Mouse (Mus musculus): ENCODE measurements around the gene 1600014C23Rik.
A peak's percentile ranks its signal among the peaks of the same experiment; 100 is the strongest.

1600014C23Rik gene

DNA sequence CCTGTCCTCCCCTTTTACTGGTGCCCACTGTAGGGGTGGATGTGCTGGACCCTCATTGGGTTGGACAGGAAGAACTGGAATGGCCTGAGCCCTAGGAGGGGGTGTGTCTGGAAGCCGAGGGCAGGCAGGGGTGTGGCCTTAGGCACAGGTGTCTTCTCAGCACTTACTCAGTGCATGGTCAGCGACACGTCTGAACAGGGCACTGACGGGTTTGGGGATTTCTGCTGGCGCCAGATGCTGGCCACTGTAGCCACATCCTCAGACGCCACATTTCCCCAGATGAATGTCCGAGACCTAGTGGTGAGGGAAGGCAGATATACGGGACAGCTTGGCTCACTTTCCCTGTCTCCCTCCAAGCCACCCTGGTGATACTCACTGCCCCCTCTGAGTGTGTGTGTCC is 18.4 kb upstream of the 1600014C23Rik start:
- DNase-seq (ENCODE audit: low spot score in 2 of 2) = no peak

DNA sequence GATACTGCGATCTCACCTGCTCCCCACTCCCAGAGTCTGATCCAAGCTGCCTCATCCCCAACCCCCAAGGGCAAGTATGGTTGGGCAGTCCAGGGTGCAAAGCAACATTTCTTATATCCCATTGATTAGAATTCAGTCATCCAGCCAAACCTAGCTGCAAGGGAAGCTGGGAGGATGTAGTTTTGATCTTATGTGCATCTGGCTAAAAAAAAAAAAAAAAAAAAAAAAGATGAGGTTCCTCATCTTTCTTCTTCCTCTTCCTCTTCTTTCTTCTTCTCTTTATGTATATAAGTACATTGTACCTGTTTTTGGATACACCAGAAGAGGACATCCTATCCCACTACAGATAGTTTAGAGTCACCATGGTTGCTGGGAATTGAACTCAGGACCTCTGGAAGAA is 17.7 kb upstream of the 1600014C23Rik start:
- no peak for DNase-seq (ENCODE audit: low spot score in 2 of 2)

DNA sequence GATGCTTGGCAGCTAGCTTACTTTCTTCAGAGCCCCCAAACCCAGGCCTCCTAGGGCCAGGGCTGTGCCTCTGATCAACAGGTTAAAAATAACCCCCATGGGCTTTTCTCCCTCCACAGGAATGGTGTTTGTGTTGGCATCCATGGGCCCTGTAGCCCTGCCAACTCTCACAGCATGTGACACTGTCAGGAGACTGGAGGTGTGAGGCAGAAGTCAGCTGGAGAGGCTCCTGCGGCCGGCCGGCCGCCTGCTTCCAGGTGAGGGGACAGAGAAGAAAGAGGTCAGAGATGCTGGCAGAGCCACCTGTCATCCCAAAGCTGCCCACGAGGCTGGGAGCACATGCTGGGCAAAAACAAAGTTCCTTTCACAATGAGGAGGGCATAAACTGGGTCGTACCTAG is 15.5 kb upstream of the 1600014C23Rik start:
- DNase-seq (ENCODE audit: low spot score in 2 of 2) = no peak

DNA sequence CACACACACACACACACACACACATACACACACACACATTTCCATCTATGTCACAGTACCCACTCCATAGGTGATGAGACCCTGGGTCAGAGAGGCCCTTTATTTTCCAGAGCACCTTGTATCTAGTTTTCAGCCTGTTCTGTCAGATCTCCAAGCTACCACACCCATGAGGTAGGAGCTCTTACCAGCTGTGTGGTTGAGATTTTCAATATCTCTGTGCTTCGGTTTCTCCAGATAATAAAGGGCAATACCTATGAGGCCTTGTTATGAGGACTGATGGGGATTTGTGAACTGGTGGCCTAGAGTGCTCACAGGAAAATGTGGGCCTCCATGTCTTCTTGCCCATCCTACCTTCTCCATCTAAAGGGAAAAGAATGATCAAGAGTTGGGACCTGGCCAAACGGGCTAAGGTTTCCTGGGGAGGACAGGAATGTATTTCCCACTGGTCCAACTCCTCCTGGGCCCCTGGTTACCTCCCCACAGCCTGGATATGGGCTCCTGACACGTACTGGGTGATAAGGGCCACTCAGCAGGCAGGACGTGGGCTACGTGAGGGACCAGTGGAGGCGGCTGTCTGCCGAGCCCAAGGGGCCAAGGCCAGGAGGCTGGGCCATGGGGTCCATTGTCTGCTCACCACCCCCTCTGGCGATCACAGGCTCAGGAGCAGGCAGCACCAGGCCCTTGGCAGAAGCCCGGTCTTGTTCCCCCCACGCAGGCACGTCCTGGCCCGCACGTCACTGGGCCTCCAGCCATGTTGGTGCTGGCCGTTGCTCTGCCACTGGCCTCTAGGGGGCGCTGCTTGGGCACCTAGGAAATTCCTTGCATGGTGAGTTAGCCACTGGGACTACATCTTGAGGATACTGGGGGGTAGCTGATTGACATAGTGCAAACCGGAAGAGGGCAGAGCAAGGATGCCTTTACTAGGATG is 14.5 kb upstream of the 1600014C23Rik start:
- DNase-seq (ENCODE audit: low spot score in 2 of 2) = peak in 1 of 2 experiments; percentile 37

DNA sequence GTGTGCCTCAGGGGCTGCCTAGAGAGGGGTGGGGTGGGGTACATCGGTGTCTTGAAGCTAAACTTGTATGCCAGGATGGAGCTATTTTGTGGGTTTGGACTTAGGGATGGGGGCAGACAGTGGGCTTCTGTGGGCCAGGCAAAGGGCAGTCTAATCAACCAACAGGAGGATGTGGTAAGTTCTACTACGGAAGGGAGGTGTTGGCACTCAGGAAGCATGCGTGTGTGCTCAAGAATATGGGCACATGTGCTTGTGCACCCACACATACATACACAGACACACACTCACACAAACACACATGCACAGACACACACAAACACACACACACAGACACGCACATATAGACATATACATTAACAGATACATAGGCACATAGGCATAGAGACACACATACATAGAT is 13.6 kb upstream of the 1600014C23Rik start:
- no peak for DNase-seq (ENCODE audit: low spot score in 2 of 2)

DNA sequence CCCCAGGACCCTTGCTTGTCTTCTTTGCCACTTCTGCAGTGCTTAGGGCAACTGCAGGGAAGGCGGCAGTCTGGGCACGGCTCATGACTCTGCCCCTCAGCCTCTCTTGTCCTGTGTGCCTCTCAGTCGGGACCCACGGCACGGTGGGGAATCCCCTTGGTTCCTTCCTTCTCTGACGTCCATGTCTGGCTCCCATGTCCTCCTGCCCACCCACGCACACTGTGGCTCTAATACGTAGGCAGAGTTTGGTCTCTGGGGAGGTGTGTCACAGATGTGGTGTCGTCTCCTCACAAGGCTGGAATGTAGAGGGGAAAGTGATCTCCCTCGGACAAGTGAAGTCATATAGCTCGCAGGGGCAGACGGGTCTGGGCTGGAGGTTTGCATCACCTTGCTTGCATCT is 13.1 kb upstream of the 1600014C23Rik start:
- DNase-seq (ENCODE audit: low spot score in 2 of 2) = no peak

DNA sequence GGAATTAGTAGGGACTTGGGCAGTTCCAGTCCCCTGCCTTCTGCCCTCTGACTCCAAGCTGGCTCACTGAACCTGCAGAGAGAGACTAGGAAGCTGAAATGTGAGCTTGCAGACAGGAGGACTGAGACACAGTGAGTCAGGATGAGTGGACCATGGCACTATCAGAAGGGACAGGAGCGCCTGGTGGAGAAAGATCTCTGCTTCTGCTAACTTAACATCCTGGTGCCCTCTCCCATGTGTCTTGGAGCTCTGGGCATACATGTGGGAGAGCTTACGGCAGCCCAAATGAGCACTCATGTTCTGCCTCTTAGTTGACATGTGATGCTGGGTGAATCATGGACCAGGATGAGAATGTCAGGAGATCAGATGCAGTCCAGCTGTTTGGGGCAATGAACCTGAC is 12.0 kb upstream of the 1600014C23Rik start:
- DNase-seq (ENCODE audit: low spot score in 2 of 2) = no peak

DNA sequence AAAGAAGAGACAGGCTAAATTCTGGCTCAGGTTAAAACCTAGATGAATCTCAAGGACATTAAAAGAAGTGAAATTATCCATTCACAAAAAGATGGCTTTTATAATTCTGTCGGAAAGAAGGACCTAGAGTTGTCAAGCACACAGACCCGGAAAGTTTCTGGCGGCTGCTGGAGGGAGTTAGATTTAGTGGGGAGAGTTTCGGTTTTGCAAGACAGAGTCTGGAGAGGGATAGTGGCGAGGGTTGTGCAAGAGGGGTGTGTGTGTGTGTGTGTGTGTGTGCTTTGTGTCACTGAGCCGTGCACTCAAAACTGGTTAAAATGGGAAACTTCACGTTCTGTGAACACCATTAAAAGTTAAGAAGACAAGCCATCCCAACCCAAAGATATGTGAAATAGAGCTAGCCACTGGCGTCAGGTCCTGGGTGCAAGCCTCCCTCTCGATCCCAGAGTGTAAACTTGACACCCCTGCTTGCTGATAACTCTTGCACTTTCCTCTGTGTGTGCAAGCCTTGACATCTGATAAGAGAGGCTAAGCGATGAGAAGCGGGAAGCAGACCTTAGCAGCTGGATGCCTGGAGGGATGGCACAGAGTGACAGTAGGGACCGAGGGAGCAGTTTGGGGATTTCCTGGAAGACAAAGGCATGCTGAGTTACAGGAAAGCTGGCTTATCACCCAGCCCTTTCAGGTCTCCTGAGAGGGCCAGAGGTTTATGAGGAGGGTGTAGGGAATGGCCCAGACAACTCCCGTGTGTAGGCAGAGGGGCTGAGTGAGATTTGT is 8.9 kb upstream of the 1600014C23Rik start:
- no peak for DNase-seq (ENCODE audit: low spot score in 2 of 2)

DNA sequence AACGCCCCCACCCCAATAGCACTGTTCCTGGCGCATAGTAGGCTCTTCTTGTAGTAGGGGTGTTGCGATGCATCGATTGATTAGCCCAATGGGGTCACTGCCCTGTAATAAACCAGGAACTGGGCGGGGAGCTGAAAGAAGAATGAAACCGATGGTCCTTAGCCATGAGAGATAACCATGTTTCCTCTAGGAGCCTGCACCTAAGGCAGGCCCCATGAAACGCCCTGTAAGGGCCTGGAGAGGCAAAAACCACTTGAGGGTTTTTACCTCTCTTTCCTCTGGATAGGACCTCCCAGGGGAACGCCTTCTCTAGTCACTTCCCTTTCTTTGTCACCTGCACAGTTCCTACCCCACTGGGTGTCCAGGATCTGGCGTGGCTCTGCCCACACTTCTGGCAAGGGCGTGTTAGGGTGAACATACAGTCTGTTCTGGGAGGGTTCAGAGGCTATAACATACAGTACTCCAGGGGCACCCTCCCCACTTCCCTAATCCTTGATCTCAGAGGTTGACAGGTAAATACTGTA is 3.5 kb upstream of the 1600014C23Rik start:
- no peak for DNase-seq (ENCODE audit: low spot score in 2 of 2)

DNA sequence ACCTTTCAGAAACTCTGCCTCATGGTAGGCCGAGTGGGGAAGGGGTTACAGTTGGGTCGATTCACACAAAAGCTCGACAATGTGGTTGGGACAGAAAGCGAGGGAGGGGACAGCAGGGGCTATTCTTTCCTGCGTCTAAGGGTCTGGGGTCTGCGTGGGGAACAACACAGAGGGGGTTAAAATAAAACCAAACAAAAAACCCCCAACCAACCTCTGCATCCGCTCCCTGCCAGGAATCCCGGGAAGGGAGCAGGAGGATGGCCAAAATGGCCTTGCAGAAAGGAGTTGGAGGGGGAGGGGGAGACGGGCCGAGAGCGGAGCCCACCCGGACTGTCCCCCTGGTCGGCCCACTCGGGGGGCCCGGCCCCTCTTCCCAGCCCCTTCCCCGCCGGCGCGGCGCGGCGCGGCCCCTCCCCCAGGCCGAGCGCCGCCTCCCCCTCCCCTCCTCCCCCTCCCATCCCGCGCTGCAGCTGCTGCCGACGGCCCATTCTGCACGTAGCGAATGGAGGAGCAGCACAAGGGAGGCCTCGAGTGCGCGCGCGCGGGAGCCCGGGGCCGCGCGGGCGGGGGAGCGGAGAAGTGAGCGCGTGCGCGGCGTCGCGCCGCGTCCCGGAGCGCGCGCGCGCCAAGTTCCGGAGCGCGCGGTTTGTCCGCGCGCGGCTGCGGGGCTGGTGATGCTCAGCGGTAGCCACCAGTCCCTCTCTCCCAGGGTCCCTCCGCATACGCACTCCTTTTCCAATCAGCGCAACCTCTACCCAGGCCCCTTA is 2.9 kb upstream of the 1600014C23Rik start:
- DNase-seq (ENCODE audit: low spot score in 2 of 2) = peak; percentile 75 to 82

DNA sequence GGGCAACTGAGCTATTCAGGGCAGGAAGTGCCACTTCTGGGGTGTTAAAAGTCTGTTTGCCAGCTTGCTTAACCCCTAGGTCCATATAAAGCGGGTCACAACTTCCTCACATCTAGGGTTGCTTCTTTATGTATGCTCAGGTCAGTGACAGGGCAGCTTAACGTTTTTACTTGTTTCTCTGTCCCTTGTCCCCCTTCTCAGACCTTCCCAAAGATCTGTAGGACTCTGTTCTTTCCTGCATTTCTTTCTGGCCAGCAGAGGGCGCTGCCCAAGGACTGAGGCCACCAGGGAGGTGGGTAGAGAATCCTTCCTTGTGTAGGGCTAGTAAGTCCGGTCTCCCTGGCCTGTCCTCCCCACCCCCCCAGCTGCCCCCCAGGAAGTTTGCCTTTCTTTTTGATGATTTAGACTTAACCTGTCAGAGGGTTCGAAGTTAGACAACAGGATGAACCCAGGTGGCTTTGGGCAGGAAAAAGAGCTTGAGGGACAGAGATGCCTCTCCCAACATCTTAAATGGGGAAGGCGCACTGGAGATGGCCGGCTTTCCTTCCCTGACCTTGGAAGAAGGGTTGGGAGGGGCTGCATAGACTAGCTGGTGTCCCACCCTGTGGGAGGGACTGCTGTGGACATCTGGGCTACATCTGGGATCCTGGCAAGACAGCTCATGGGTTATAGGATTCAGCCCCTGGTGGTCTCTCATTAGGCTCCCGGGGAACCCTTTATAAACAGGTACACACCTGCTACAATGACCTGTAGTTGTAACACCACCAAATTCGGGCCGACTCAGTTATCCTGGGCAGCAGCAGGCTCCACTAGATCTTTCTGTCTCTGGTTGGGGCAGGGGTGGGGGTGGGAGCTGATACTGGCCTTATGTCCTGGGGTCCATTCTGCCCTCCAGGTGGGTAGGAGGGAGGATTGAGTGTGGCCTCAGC is 2.0 kb upstream of the 1600014C23Rik start:
- DNase-seq (ENCODE audit: low spot score in 2 of 2) = peak; percentile 74 to 86

DNA sequence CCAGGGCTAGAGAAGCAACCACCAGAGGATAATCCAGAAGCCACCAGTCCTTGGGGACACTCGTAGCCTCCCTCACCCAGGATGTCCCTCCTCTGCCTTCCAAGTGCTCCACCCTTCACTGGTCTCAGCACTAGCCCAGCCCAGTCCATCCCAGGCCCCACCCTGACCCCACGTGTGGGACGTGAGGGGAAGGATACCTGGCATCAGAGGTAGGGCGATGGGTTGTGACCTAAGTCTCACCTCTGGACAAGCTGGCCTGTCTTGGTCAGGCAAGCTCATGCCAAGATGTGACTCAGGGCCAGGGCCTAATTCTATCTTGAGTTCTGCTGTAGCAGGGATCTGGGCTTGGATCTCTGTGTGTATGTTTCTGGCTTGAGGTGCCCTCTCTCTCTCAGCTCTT is 1.2 kb upstream of the 1600014C23Rik start:
- DNase-seq (ENCODE audit: low spot score in 2 of 2) = no peak

DNA sequence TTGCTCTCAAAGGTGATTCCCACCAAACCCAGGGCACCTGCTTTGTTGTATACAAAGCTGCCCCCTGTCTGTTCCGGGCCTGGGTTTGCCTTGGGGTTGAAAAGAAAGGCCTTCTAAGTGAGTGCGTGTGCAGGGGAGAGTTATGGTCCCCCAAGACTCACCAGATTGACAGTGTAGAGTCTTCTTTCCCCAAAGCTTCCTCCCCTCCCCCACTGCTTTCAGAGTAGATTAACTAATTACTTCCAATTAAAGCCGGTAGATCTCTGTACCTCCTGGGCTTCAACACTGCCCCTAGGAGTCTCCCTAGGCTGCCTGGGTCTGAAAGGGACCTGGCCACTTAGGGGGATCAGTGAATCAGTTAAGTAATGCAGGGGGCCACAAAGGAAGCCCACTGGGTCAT is 689 bp upstream of the 1600014C23Rik start:
- no peak for DNase-seq (ENCODE audit: low spot score in 2 of 2)

DNA sequence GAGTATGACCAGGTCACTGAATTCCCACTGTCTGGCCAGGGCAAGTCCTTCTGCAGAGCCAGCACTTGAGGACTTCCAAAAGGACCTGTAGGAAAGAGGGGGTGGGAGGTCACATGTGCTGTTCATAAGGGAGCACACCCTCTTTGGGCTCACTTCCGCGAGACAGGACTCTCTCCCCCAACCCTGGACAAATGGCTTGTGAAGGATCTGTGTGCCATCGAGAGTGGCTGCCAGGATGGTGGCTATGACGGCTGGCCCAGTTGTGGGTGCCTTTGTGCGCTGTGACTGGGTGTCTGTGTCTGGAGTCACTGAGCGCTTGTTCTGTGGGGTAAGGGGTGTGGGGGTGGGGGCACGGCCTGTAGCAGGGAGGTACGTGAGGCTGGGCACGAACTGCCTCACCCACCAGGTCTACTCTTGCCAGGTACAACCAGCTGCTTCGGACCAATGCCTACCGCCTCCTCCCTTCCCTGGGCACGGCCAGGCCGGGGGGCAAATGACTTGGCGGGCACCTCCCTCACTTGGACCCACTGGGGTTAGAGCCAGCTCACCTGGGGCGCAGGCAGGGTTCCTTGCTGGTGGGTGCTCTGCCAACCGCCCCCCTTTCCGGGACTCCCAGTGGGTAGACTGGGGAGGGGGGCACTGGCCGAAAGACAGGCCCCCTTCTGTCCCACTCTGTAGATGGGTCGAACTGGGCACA is 458 bp downstream of the 1600014C23Rik start:
- DNase-seq (ENCODE audit: low spot score in 2 of 2) = peak in 1 of 2 experiments; percentile 34

DNA sequence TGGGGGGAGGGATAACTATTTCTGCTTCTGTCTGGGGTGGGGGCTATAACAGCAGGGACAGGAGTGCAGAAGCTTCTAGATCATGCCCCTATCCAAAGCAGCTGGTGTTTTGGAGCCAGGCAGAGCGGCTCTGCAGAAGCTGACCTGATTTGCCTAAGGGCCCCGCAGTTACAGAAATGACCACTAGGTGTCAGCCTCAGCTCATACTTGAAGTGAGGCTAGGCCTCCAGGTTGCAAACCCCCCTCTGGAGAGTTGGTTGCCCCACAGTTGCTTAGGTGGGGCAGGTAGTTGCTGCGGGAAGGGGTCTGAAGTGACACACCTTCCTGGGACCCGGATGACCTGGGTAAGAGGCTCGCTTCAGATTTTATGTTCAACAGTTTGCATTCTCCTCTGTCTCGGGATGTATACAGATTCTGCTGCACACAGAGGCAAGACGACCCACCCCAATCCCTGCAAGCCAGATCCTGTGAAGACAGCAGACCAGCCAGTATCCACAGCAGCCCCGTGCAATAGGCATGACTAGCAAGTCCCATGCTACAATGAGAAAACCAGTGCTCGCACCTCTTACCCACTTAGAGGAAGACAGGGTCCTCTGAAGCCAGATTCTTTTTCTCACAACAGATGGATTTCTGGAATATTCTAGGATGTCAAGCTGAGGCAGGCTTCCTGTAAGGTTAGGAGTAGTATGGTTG is 2.3 kb downstream of the 1600014C23Rik start:
- DNase-seq (ENCODE audit: low spot score in 2 of 2) = peak; percentile 78 to 89

DNA sequence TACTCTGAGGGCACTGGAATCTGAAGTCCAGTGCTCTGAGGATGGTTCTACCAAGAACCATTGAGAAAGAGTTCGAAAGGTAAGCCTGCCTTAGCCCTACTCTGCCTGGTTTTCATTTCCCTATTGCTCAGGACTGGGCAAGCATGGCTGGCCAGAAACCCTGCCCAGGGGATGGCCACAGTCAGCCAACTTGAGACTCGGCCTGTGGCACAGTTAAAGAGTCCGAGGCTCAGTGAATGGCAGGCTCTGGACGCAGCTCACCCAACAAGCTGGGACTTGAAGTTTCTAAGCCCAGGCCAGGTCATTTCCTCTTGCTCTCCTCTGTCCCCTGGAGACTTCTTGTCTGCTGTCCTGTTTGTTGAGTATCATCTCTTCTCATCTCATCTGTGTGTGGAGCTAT is 2.9 kb downstream of the 1600014C23Rik start:
- DNase-seq (ENCODE audit: low spot score in 2 of 2) = no peak

DNA sequence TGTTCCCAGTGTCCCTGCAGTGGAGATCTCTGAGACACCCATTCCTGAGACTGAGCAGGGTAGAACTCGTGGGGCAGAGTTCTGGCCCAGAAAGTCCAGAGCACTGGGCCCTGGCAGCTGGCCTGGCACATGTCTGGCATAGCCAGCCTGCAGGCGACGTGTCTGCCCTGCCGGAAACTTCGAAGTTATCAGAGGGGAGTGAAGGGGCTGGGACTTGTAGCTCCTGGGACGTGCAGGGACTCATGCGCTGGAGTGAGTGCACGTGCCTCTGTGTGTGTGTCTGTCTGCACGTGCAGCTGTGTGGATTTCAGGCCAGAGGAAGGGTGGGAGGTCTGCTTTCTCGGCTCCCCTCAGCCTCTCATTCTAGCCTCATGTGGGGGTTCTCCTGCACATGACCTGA is 4.3 kb downstream of the 1600014C23Rik start:
- DNase-seq (ENCODE audit: low spot score in 2 of 2) = no peak

DNA sequence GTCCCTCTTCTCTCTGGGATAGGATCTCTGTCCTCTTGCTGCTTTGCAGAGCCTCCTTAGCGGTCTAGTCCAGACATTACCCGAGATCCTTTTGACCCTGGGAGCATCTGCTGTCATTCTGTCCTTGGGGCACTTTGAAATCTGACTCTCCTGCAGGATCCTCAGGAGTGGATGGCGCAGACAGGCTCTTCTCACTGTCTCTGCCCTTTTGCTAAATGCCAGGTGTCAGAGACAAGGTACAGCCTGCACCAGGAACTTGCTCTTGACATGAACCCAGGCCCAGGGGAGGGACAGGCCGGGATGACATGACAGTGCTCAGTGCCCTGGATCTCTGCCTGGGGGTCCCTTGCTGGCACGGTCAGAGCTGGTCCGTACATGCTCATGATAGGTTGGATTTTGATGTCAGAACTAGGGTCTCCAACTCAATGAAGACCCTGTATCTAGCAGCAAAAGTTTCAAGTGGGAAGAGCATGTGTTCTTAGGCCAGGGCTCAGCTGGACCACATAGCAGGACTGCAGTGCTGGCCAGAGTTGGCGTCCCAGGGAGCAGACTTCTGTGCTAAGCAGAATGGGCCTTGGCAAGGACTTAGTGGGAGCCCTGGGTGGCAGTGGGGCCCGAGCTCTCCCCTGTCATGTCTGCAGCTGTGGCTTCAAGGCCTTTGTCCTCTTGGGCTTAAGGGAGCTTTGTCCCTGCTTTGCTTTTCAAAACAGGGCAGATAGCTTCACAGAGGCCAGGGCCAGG is 5.5 kb downstream of the 1600014C23Rik start:
- DNase-seq (ENCODE audit: low spot score in 2 of 2) = no peak

DNA sequence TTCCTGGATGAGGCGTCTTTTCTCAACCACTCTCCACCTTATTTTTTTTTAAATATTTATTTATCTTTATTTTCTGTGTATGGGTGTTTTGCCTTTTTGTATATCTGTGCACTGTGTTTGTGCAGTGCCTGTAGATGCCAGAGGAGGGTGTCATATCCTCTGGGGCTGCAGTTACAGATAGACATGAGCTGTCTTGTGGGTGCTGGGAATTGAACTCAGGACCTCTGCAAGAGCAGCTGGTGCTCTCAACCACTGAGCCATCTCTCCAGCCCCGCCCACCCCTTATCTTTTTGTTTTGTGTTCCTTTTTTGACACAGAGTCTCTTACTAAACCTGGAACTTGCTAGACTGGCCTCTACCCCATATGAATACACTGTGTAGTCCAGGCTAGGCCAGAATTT is 6.2 kb downstream of the 1600014C23Rik start:
- no peak for DNase-seq (ENCODE audit: low spot score in 2 of 2)

All from frontal cortex, postnatal 14 days (tissue).